Mouse (Mus musculus): ENCODE measurements around the gene Lrrc28.

Gene Lrrc28

GRCm38 (mm10) chr7:67493795-67494687 lies 151.0 kb downstream of the Lrrc28 start:
- no peak for DNase-seq (ENCODE audit: extremely low read depth, low read depth, low spot score)

GRCm38 (mm10) chr7:67487889-67488411 lies 157.1 kb downstream of the Lrrc28 start:
- no peak for DNase-seq (ENCODE audit: extremely low read depth, low read depth, low spot score)

- no peak for DNase-seq (ENCODE audit: extremely low read depth, low read depth, low spot score)
These were observed 157.9 kb downstream of the Lrrc28 start for GRCm38 (mm10) chr7:67486925-67487760.

- DNase-seq (ENCODE audit: extremely low read depth, low read depth, low spot score), result no peak
These were observed 158.7 kb downstream of the Lrrc28 start for GRCm38 (mm10) chr7:67486417-67486816.

- peak; percentile 26 for DNase-seq (ENCODE audit: extremely low read depth, low read depth, low spot score)
These were observed 161.4 kb downstream of the Lrrc28 start for GRCm38 (mm10) chr7:67483698-67484097.

GRCm38 (mm10) chr7:67479576-67480413 lies 165.3 kb downstream of the Lrrc28 start:
- DNase-seq (ENCODE audit: extremely low read depth, low read depth, low spot score), result no peak

- no peak for DNase-seq (ENCODE audit: extremely low read depth, low read depth, low spot score)
These were observed 165.9 kb downstream of the Lrrc28 start for GRCm38 (mm10) chr7:67479168-67479567.

- DNase-seq (ENCODE audit: extremely low read depth, low read depth, low spot score), result no peak
These were observed 167.1 kb downstream of the Lrrc28 start for GRCm38 (mm10) chr7:67477996-67478395.

- no peak for DNase-seq (ENCODE audit: extremely low read depth, low read depth, low spot score)
These were observed 173.8 kb downstream of the Lrrc28 start for GRCm38 (mm10) chr7:67471295-67471694.

- no peak for DNase-seq (ENCODE audit: extremely low read depth, low read depth, low spot score)
These were observed 176.2 kb downstream of the Lrrc28 start for GRCm38 (mm10) chr7:67468802-67469408.

- no peak for DNase-seq (ENCODE audit: extremely low read depth, low read depth, low spot score)
These were observed 176.9 kb downstream of the Lrrc28 start for GRCm38 (mm10) chr7:67468180-67468579.

GRCm38 (mm10) chr7:67466322-67466721 lies 178.7 kb downstream of the Lrrc28 start:
- no peak for DNase-seq (ENCODE audit: extremely low read depth, low read depth, low spot score)

- DNase-seq (ENCODE audit: extremely low read depth, low read depth, low spot score), result no peak
These were observed 180.4 kb downstream of the Lrrc28 start for GRCm38 (mm10) chr7:67464633-67465032.

- DNase-seq (ENCODE audit: extremely low read depth, low read depth, low spot score), result no peak
These were observed 181.5 kb downstream of the Lrrc28 start for GRCm38 (mm10) chr7:67463565-67463964.

All from fat pad, adult 2 months (tissue).